Mouse (Mus musculus) E14TG2a.4 (cell line): ENCODE measurements around the gene Dzip1l.

Source experiments
- CTCF ChIP-seq: conservative IDR thresholded peaks from 2 replicates; pipeline ENCODE4 v1.5.1; 2014; ENCODE audit warnings: low read length
- NANOG ChIP-seq: IDR thresholded peaks from 2 replicates; pipeline ENCODE4 v1.6.1; 2014; ENCODE audit warnings: borderline replicate concordance, low read length, mixed read lengths

DNA sequence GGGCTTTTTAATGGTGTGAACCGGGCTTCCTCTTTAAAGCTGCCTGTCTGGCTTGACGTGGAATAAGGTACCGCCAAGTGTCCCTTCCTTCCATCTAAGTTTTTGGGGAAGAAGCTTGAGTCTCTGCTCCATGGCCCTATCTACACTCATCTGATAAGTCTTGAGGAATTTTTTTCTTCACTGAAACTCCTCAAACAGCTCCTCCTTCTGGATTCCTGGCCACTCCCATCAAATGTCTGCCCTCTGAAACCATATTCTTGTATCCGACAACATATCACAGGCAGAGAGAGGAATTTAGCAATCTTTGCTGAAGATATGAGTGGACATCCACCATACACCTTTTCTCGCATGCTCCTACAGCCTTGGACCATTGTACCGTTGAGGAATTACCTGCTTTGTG is 77.0 kb downstream of the Dzip1l start:
- no peak for TF ChIP-seq CTCF
- no peak for TF ChIP-seq NANOG
